ENCODE assay signal across 9 mouse cellular contexts in genomic region chr3:51505465-51505864, GRCm38 (mm10). TPM values are rescaled to one million over a fixed set of nuclear protein-coding genes. Genes with fewer than 3 reads are reported as not detected.
DNase-seq lines count a peak whose midpoint lies in the region; ATAC-seq and TF ChIP-seq lines count a peak whose summit lies in the region.
"Had no signal": no experiment of that assay in that cellular context is flagged by ENCODE, and none has a peak within 500 bp of the region (broad histone marks: within the 10 kb centered on the region; RNA-seq: fewer than 3 reads in every experiment).

No protein-coding gene starts in this region.

- no peak overlapping the region for H3K4me2 ChIP-seq in hindbrain, postnatal 0 days (ENCODE audit: low read depth, low read length)
- H3K4me2 ChIP-seq in neural tube, embryonic 12.5 days (replicated peaks), result no peak overlapping the region

- H3K27me3 ChIP-seq in hindbrain, postnatal 0 days (ENCODE audit: insufficient read depth, low read length), result no peaks in the 10 kb centered on the region
- no peaks in the 10 kb centered on the region for H3K27me3 ChIP-seq in neural tube, embryonic 12.5 days (replicated peaks)
- H3K27me3 ChIP-seq in heart, embryonic 10.5 days (ENCODE audit: insufficient read depth, poor library complexity, severe bottlenecking), result no peaks in the 10 kb centered on the region

- TF ChIP-seq CTCF in hindbrain, postnatal 0 days (IDR thresholded peaks at IDR 0.05; ENCODE audit: low read depth), result no peak

- no peak overlapping the region for H3K9ac ChIP-seq in hindbrain, postnatal 0 days (replicated peaks; ENCODE audit: low read length)
- H3K9ac ChIP-seq in neural tube, embryonic 12.5 days, result no peak overlapping the region

- no peak overlapping the region for H3K4me3 ChIP-seq in hindbrain, postnatal 0 days (ENCODE audit: low read length)
- H3K4me3 ChIP-seq in neural tube, embryonic 12.5 days, result no peak overlapping the region
- H3K4me3 ChIP-seq in heart, embryonic 10.5 days, result no peak overlapping the region

- DNase-seq in layer of hippocampus, adult 9-11 months, result peak; percentile 45
- DNase-seq in layer of hippocampus, adult 18-20 months (ENCODE audit: low spot score in 2 of 2), result no peak
- peak; percentile 77 for DNase-seq in embryo, embryonic 10.5 days (ENCODE audit: low spot score)
- DNase-seq in hindbrain, postnatal 0 days (ENCODE audit: low spot score), result peak; percentile 42
- no peak for DNase-seq in adrenal gland, adult 2 months
- DNase-seq in heart, embryonic 10.5 days (ENCODE audit: low spot score), result no peak
- DNase-seq: right cerebral cortex, postnatal 4 days; thymus, postnatal 14 days had no signal

- no peaks in the 10 kb centered on the region for H3K36me3 ChIP-seq in hindbrain, postnatal 0 days (ENCODE audit: insufficient read depth, low read length)
- no peaks in the 10 kb centered on the region for H3K36me3 ChIP-seq in neural tube, embryonic 12.5 days
- H3K36me3 ChIP-seq in heart, embryonic 10.5 days, result no peaks in the 10 kb centered on the region

- no peaks in the 10 kb centered on the region for H3K4me1 ChIP-seq in hindbrain, postnatal 0 days (ENCODE audit: insufficient read depth, low read length)
- H3K4me1 ChIP-seq in neural tube, embryonic 12.5 days, result no peaks in the 10 kb centered on the region
- H3K4me1 ChIP-seq in heart, embryonic 10.5 days, result no peaks in the 10 kb centered on the region; the same call in 1 of the 2 replicates

- ATAC-seq in hindbrain, postnatal 0 days, result peak; percentile 54
- 0 out of 2 replicates have a peak, but pooled peaks have one; percentile 53 for ATAC-seq in neural tube, embryonic 12.5 days (ENCODE audit: low FRiP score, low read depth)

- H3K9me3 ChIP-seq in hindbrain, postnatal 0 days (ENCODE audit: low read length), result no peaks in the 10 kb centered on the region
- no peaks in the 10 kb centered on the region for H3K9me3 ChIP-seq in neural tube, embryonic 12.5 days
- H3K9me3 ChIP-seq in heart, embryonic 10.5 days, result no peaks in the 10 kb centered on the region

- H3K27ac ChIP-seq in hindbrain, postnatal 0 days, result 0 out of 2 replicates have a peak overlapping the region, but pooled peaks have one; percentile 36
- H3K27ac ChIP-seq in neural tube, embryonic 12.5 days, result no peak overlapping the region
- no peak overlapping the region for H3K27ac ChIP-seq in heart, embryonic 10.5 days

- WGBS in hindbrain, postnatal 0 days, result 46% methylated on average over 19 of the region's 19 CpGs
- WGBS in neural tube, embryonic 12.5 days, result 60% methylated on average over 19 of the region's 19 CpGs
- WGBS in heart, embryonic 10.5 days, result 69% methylated on average over 19 of the region's 19 CpGs

RNA-seq across cellular contexts. Expression of gene Rab33b, which starts 21.7 kb away (rescaled TPM):
- total RNA-seq in layer of hippocampus, adult 18-20 months (2021), result 10 to 100 TPM; 24.0 to 24.7 TPM
- total RNA-seq in hindbrain, postnatal 0 days (2014; rRNA removed), result 30.2 and 32.4 TPM in 2 replicates
- 31.8 and 33.2 TPM in 2 replicates for polyA plus RNA-seq in hindbrain, postnatal 0 days (2015; fragmentation: Nextera tagmentation; extraction: Ambion mirVana)
- polyA plus RNA-seq in neural tube, embryonic 12.5 days (2016; fragmentation: Nextera tagmentation; extraction: Ambion mirVana), result 16.9 and 19.4 TPM in 2 replicates
- total RNA-seq in adrenal gland, adult 2 months (2021), result 10 to 100 TPM; 12.3 to 13.5 TPM
- 7.6 and 9.4 TPM in 2 replicates for polyA plus RNA-seq in adrenal gland, adult 2 months (2012; rRNA removed)
- 15.6 and 16.3 TPM in 2 replicates for polyA plus RNA-seq in heart, embryonic 10.5 days (2016; fragmentation: Nextera tagmentation; extraction: Ambion mirVana)

RNA-seq across cellular contexts. Expression of gene Setd7, which starts 55.2 kb away (rescaled TPM):
- total RNA-seq in layer of hippocampus, adult 18-20 months (2021), result 100 to 1,000 TPM; 143 to 153 TPM
- 10.1 and 20.6 TPM in 2 replicates for total RNA-seq in hindbrain, postnatal 0 days (2014; rRNA removed)
- 2.4 and 2.5 TPM in 2 replicates for polyA plus RNA-seq in hindbrain, postnatal 0 days (2015; fragmentation: Nextera tagmentation; extraction: Ambion mirVana)
- 3.7 and 4.2 TPM in 2 replicates for polyA plus RNA-seq in neural tube, embryonic 12.5 days (2016; fragmentation: Nextera tagmentation; extraction: Ambion mirVana)
- 10 to 100 TPM; 37.2 to 53.2 TPM for total RNA-seq in adrenal gland, adult 2 months (2021)
- polyA plus RNA-seq in adrenal gland, adult 2 months (2012; rRNA removed), result 14.2 and 17.6 TPM in 2 replicates
- 3.6 and 3.9 TPM in 2 replicates for polyA plus RNA-seq in heart, embryonic 10.5 days (2016; fragmentation: Nextera tagmentation; extraction: Ambion mirVana)

Comparison
In these comparisons a context has a peak if more than half of its experiments do, and no peak if none do; other contexts are left out.
1. DNase-seq: peak in layer of hippocampus, adult 9-11 months (single experiment), embryo, embryonic 10.5 days (single experiment) and hindbrain, postnatal 0 days (single experiment); none in layer of hippocampus, adult 18-20 months (0 of 2), adrenal gland, adult 2 months (single experiment) and heart, embryonic 10.5 days (single experiment).